Comparison of ENCODE assay signal across 7 mouse cellular contexts in the genomic region with DNA sequence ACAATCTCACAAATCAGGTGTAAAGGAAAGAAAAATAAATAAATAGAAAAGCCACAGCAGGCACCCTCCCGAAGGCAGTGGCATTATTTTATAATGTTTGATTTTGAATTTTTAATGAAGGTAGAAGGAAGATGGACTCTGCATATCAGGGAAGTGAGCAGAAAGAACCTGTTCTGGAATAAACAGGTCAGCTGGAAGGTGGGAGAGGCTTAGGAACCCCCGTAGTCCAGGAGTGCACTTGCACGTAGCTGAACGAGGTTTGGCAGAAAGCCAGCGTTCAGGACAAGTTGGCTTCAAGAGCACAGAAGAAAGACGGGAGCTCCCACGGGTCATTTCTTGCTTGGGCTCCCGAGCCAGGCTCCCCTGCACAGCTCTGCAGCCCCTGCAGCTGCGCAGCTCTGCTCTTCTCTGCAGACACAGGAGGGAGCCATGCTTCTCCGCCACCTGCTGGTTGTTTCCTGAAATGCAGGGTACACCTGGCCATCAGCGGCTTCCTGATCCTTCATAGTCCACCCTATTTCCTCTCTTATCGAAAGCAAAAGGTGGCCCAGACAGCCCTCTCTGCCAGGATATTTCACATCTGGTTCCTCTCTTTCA.
DNase-seq lines count a peak whose midpoint lies in the region; ATAC-seq and TF ChIP-seq lines count a peak whose summit lies in the region.

No protein-coding gene starts in this region.

- no peak for TF ChIP-seq POLR2A in kidney, adult 2 months (IDR thresholded peaks at IDR 0.05; ENCODE audit: low read depth, low read length)
- no peak for TF ChIP-seq POLR2A in small intestine, adult 2 months (IDR thresholded peaks at IDR 0.05; ENCODE audit: low read depth, low read length)

- 5% methylated on average over 12 of the region's 12 CpGs for whole genome bisulfite sequencing in kidney, adult 2 months
- WGBS in limb, embryonic 11.5 days, result 16% methylated on average over 12 of the region's 12 CpGs
- 12% methylated on average over 12 of the region's 12 CpGs for whole genome bisulfite sequencing in midbrain, embryonic 13.5 days
- WGBS in small intestine, adult 2 months, result 2% methylated on average over 12 of the region's 12 CpGs

- peak; percentile 87 for TF ChIP-seq CTCF in kidney, adult 2 months (conservative IDR thresholded peaks at IDR 0.05; ENCODE audit: insufficient read depth, insufficient read length, low read depth, low read length)
- TF ChIP-seq CTCF in small intestine, adult 2 months (IDR thresholded peaks at IDR 0.05; ENCODE audit: extremely low read depth, insufficient read length, insufficient replicate concordance, low read depth, low read length), result peak; percentile 87; the same call in 1 of the 2 replicates

- H3K27ac ChIP-seq in kidney, adult 2 months (ENCODE audit: insufficient read depth, low read depth, low read length), result no peak overlapping the region
- no peak overlapping the region for H3K27ac ChIP-seq in limb, embryonic 11.5 days (replicated peaks; ENCODE audit: low read depth, low read length)
- H3K27ac ChIP-seq in midbrain, embryonic 13.5 days, result peak overlapping the region; percentile 48; the same call in 1 of the 2 replicates
- no peak overlapping the region for H3K27ac ChIP-seq in small intestine, adult 2 months (ENCODE audit: insufficient read depth, low read depth, low read length)

- peak overlapping the region; percentile 7; the same call in 1 of the 2 replicates for H3K4me2 ChIP-seq in limb, embryonic 11.5 days (ENCODE audit: low read depth, severe bottlenecking)
- H3K4me2 ChIP-seq in midbrain, embryonic 13.5 days (replicated peaks), result peak overlapping the region; percentile 47

- no peaks in the 10 kb centered on the region for H3K4me1 ChIP-seq in kidney, adult 2 months (ENCODE audit: control insufficient read depth, insufficient read depth, low read length)
- no peaks in the 10 kb centered on the region for H3K4me1 ChIP-seq in limb, embryonic 11.5 days (ENCODE audit: control insufficient read depth, insufficient read depth, low read length)
- H3K4me1 ChIP-seq in midbrain, embryonic 13.5 days (replicated peaks), result no peaks in the 10 kb centered on the region; the same call in 1 of the 2 replicates
- H3K4me1 ChIP-seq in small intestine, adult 2 months (ENCODE audit: control insufficient read depth, insufficient read depth, insufficient read length, low read length), result peaks cover 2% of the 10 kb centered on the region; the same call in 1 of the 2 replicates

- H3K27me3 ChIP-seq in kidney, adult 2 months (replicated peaks; ENCODE audit: control insufficient read depth, insufficient read depth, low read length), result no peaks in the 10 kb centered on the region
- no peaks in the 10 kb centered on the region for H3K27me3 ChIP-seq in limb, embryonic 11.5 days (ENCODE audit: control insufficient read depth, insufficient read depth, low read length)
- no peaks in the 10 kb centered on the region for H3K27me3 ChIP-seq in midbrain, embryonic 13.5 days
- H3K27me3 ChIP-seq in small intestine, adult 2 months (ENCODE audit: control insufficient read depth, insufficient read depth, low read length), result no peaks in the 10 kb centered on the region

- no peak overlapping the region for H3K4me3 ChIP-seq in kidney, adult 2 months (ENCODE audit: insufficient read depth, low read depth, low read length)
- H3K4me3 ChIP-seq in limb, embryonic 11.5 days (ENCODE audit: low read depth, low read length), result no peak overlapping the region
- 0 out of 2 replicates have a peak overlapping the region, but pooled peaks have one; percentile 14 for H3K4me3 ChIP-seq in midbrain, embryonic 13.5 days (replicated peaks)
- H3K4me3 ChIP-seq in small intestine, adult 2 months (ENCODE audit: low read depth, low read length), result peak overlapping the region; percentile 49

- H3K9me3 ChIP-seq in limb, embryonic 11.5 days (ENCODE audit: control insufficient read depth, low read length), result no peaks in the 10 kb centered on the region
- H3K9me3 ChIP-seq in midbrain, embryonic 13.5 days, result no peaks in the 10 kb centered on the region

- peak; percentile 82 for ATAC-seq in limb, embryonic 11.5 days (ENCODE audit: insufficient number of reproducible peaks, low FRiP score, low TSS enrichment, low read depth)
- peak; percentile 96 for ATAC-seq in midbrain, embryonic 13.5 days

- H3K36me3 ChIP-seq in kidney, adult 2 months (ENCODE audit: control insufficient read depth, insufficient read depth, low read length), result no peaks in the 10 kb centered on the region
- no peaks in the 10 kb centered on the region for H3K36me3 ChIP-seq in limb, embryonic 11.5 days (ENCODE audit: control insufficient read depth, insufficient read depth, low read length)
- H3K36me3 ChIP-seq in midbrain, embryonic 13.5 days, result no peaks in the 10 kb centered on the region
- no peaks in the 10 kb centered on the region for H3K36me3 ChIP-seq in small intestine, adult 2 months (ENCODE audit: control insufficient read depth, insufficient read depth, low read length)

- no peak overlapping the region for H3K9ac ChIP-seq in limb, embryonic 11.5 days (ENCODE audit: low read length)
- peak overlapping the region; percentile 37; the same call in 1 of the 2 replicates for H3K9ac ChIP-seq in midbrain, embryonic 13.5 days (replicated peaks)

- peak; percentile 82 for DNase-seq in adrenal gland, postnatal 10 days
- DNase-seq in embryo, embryonic 9.5 days (ENCODE audit: extremely low spot score), result peak; percentile 77
- DNase-seq in heart, adult 18-20 months, result peak; percentile 32 to 77
- DNase-seq in kidney, adult 2 months, result peak; percentile 61
- DNase-seq in limb, embryonic 11.5 days (ENCODE audit: low spot score), result peak; percentile 89

Comparison
In these comparisons a context has a peak if more than half of its experiments do, and no peak if none do; other contexts are left out.
1. H3K4me3 ChIP-seq: peak in midbrain, embryonic 13.5 days (single experiment) and small intestine, adult 2 months (single experiment); none in kidney, adult 2 months (single experiment) and limb, embryonic 11.5 days (single experiment).
2. Peak in every context shown above with its lines, with median percentiles within 50 percentile points of each other: DNase-seq.